Mouse (Mus musculus) CD8-positive naive resting alpha-beta T cell, adult 2 months (primary cell): ENCODE results near the gene Olfr851.

Source experiments
- DNase-seq, 2 experiments: peaks; one replicate each; pipeline ENCODE4 v3.0.0; 2022; ENCODE audit warnings: low read depth in 2 of 2, low spot score in 2 of 2

Gene Olfr851

GRCm38 (mm10) chr9:19492995-19493394 lies at the start of gene Olfr851:
Olfr851 (plus strand) TSS chr9:19493295.
- DNase-seq = no peak

GRCm38 (mm10) chr9:19478148-19478547 lies 14.9 kb upstream of the Olfr851 start, which contains the start of gene Olfr850:
Olfr850 (minus strand) TSS chr9:19478248.
- no peak for DNase-seq

GRCm38 (mm10) chr9:19540976-19541375 lies 47.9 kb downstream of the Olfr851 start, which contains the start of gene Olfr853:
Olfr853 (minus strand) TSS chr9:19541076.
- DNase-seq = no peak
